In the genomic region with DNA sequence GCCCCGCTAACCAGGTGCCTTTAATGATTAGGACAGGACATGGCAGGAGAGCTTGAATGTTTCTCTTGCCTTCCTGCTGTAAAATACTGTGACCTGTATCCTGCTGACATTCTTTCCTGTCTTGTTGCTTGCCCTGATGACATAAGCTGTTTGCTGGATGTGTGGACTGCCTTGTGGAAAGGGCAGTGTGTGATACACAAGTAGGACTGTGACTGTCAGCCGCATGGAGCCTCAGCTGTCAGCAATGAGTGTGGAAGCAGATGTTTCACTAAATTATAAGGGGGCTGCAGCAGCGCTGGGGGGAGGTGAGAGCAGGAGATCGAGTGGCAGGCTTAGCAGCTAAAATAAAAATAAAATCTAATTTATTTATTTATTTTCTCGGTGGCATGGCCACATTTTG, we compare ENCODE assay signal across 14 mouse cellular contexts.
"Had no signal": no experiment of that assay in that cellular context is flagged by ENCODE, and none has a peak within 500 bp of the region (broad histone marks: within the 10 kb centered on the region; RNA-seq: fewer than 3 reads in every experiment).

No protein-coding gene starts in this region.

- H3K9me3 ChIP-seq: midbrain, embryonic 13.5 days; stomach, embryonic 15.5 days had no signal

- ATAC-seq: hindbrain, postnatal 0 days; liver, postnatal 0 days; midbrain, embryonic 13.5 days had no signal

- H3K36me3 ChIP-seq: limb, embryonic 12.5 days; liver, embryonic 13.5 days; midbrain, embryonic 13.5 days; stomach, embryonic 15.5 days had no signal

- H3K4me2 ChIP-seq: limb, embryonic 12.5 days; liver, embryonic 13.5 days; midbrain, embryonic 13.5 days; stomach, embryonic 15.5 days had no signal

- H3K4me3 ChIP-seq: limb, embryonic 12.5 days; liver, embryonic 13.5 days; midbrain, embryonic 13.5 days; stomach, embryonic 15.5 days had no signal

- H3K4me1 ChIP-seq: liver, embryonic 13.5 days; midbrain, embryonic 13.5 days; stomach, embryonic 15.5 days had no signal

- H3K27ac ChIP-seq: hindbrain, postnatal 0 days; limb, embryonic 12.5 days; liver, embryonic 13.5 days; macrophage; midbrain, embryonic 13.5 days; stomach, embryonic 15.5 days had no signal

- H3K9ac ChIP-seq: limb, embryonic 12.5 days; liver, embryonic 13.5 days; liver, postnatal 0 days; midbrain, embryonic 13.5 days; stomach, embryonic 15.5 days had no signal

- H3K27me3 ChIP-seq: limb, embryonic 12.5 days; liver, embryonic 13.5 days; midbrain, embryonic 13.5 days; stomach, embryonic 15.5 days had no signal

- DNase-seq: kidney, adult 18-20 months; layer of hippocampus, adult 9-11 months; layer of hippocampus, postnatal 36 days; liver, embryonic 13.5 days; liver, postnatal 0 days; lung, postnatal 14 days; right cerebral cortex, postnatal 14 days; thymus, adult 2 months; thymus, postnatal 25 days had no signal
